Mouse (Mus musculus) monocyte, adult 5-6 weeks (primary cell): ENCODE results near the gene Klk1b4. TPM values are rescaled to one million over a fixed set of nuclear protein-coding genes. Genes with fewer than 3 reads are reported as not detected.
"Not testable (repeated sequence)": the region's sequence is repeated elsewhere in the genome, so short reads cannot be mapped to it uniquely, and the experiment has no call there.

ENCODE experiments used
- ATAC-seq: fragments of 153-309, 156-312 bp; replicated peaks from 2 replicates; pipeline ENCODE4 v1.8.0; 2017; ENCODE audit warnings: mild to moderate bottlenecking; ENCODE audit not compliant: low TSS enrichment, insufficient number of reproducible peaks, severe bottlenecking, poor library complexity, low FRiP score
- total RNA-seq: library from RNA; stranded (forward); fragments of 200-1000, 200-491, 200-594 nt; gene quantifications from 3 replicates; pipeline ENCODE4 v1.2.3, GENCODE M21; 2017

The Klk1b4 gene
- total RNA-seq, result not detected in 3 replicates

DNA sequence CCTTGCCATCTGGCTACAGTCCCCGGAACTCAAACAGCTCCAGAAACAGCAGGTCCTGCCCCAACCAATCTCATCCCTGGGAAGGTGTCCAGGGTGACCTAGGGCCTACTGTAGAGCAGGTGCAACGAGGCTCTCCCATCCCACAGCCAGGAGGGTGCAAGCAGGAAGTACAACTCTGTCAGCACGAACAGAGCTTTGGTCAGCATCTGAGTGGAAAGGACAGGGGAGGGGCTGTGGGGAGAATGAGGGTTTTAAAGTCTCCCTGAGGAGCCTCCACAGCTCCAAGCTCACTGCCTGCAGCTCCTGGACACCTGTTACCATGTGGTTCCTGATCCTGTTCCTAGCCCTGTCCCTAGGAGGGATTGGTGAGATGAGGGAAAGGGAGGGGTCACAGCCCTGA, at the start of gene Klk1b4:
TSS of gene Klk1b4 (plus strand) at position 301 of the 400 bp plus-strand sequence.
- ATAC-seq, result not testable (repeated sequence)

DNA sequence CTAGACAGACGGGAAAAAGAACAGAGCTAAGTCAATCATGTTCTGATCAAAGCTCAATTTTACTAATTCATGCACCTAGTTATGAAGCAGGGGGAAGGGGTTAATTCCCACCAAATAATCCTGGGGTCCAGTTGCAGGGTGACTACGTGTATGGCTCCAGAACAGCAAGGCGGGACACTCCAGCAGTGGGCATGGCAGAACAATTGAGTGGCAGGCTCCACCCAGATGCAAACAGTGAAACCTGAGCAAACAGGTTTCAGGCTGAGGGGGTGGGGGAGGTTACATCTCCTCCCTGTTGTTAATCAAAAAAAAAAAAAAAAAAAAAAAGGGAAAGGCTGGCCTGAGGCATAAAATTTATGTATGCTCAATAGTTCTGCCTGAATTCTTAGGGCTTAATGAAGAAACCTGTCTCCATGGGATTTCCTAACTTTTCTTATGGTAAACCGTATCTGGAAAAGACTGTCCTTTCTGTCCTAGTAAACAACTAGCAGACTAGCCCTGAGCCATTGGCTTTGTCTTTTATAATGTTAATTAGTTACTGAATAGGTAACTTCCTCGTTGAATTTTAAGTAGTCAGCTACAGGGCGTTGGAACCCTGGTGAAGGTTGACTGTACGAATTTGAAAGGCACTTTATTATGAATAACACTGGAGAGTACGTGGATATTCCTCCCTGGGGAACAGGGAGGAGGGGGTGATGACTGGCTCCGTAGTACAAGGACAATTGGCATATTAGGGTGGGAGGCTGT, 27.8 kb upstream of the Klk1b4 start:
- no peak for ATAC-seq

DNA sequence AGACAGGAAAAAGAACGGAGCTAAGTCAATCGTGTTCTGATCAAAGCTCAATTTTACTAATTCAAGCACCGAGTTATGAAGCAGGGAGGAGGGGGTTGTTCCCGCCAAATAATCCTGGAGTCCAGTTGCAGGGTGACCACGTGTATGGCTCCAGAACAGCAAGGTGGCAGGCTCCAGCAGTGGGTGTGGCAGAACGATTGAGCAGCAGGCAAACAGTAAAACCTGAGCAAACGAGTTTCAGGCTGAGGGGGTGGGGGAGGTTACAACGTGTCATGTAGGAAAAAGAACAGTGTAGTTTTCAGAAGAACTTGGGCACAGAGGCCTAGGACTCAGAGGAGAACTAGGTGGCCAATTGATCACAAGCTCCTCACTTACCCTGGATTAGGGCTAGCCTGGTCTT, 20.7 kb upstream of the Klk1b4 start:
- not testable (repeated sequence) for ATAC-seq

DNA sequence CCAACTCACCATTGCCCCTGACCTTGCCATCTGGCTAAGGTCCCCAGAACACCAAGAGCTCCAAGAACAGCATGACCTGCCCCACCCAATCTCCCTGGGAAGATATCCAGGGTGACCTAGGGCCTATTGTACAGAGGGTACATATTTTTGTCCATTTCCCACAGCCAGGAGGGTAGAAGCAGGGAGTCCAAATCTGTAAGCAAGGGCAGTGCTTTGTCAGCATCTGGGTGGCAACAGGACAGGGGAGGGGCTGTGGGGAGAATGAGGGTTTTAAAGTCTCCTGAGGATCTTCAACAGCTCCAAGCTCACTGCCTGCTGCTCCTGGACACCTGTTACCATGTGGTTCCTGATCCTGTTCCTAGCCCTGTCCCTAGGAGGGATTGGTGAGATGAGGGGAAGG, 19.3 kb upstream of the Klk1b4 start, which contains the start of gene Klk1b24:
TSS of gene Klk1b24 (plus strand) at position 301 of the 400 bp plus-strand sequence.
- ATAC-seq, result not testable (repeated sequence)

DNA sequence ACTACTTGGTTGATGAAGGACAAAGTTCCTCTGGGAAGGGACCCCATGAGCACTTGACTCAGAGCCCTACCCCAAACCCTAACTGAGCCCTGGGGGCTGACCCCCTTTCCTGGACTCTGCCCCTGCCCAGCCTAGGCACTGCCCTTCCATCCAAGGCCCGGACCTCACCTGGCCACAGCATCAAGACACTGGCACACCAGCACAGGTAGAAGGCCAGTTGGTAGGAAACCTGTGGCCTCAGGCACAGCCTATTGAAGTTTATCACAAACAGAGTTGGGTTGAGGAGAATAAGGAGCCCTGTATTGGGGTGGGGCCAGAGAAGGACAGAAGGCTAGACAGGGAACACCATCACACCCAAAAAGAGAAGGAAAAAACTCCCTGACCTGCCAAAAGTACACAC, 13.8 kb upstream of the Klk1b4 start:
- ATAC-seq, result not testable (repeated sequence)

DNA sequence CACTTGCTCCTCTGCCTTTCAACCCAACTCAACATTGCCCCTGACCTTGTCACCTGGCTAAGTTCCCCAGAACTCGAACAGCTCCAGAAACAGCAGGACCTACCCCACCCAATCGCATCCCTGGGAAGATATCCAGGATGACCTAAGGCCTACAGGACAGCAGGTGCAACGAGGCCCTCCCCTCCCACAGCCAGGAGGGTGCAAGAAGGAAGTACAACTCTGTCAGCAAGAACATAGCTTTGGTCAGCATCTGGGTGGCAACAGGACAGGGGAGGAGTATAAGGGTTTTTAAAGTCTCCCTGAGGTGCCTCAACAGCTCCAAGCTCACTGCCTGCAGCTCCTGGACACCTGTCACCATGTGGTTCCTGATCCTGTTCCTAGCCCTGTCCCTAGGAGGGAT, 9.3 kb upstream of the Klk1b4 start, which contains the start of gene Klk1b3:
TSS of gene Klk1b3 (plus strand) at position 301 of the 400 bp plus-strand sequence.
- no peak for ATAC-seq

DNA sequence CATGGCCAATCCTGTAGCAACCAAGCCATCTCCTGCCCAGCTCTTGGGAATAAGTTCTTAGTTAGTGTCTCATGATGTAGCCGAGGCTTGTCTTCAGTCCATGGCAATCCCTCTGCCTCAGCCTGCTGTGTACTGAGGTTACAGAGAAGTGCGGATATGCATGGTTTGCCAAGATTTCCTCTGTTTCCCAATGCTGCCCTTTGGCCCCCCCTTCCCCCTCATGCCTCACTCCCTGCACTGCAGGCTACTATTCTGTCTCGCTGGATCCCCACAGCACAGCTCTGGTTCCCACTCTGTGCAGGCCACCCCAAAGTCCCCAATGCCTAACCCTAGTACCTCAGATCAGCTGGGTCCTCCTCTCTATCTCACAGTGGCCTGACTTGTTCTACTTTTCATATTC, 1.1 kb downstream of the Klk1b4 start:
- no peak for ATAC-seq

DNA sequence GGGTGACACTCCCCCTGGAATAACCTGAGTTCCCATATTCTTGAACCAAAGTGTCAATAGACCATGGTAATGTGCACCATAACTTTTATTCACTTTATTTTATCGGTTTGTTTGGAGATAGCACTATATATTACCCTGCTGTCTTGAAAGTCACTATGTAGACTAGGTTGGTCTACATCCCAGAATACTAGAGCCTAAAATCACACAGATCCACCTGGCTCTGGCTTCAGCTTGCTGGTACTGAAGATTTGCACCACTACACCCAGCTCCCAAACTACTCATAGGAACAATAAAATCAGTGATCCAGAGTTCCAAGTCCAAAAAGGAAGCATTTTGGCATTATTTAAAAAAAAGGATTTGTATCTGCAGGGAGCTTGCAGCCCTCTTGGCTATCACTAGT, 8.4 kb downstream of the Klk1b4 start, which contains the start of gene Klk1b5:
TSS of gene Klk1b5 (plus strand) at position 301 of the 400 bp plus-strand sequence.
- ATAC-seq, result no peak

DNA sequence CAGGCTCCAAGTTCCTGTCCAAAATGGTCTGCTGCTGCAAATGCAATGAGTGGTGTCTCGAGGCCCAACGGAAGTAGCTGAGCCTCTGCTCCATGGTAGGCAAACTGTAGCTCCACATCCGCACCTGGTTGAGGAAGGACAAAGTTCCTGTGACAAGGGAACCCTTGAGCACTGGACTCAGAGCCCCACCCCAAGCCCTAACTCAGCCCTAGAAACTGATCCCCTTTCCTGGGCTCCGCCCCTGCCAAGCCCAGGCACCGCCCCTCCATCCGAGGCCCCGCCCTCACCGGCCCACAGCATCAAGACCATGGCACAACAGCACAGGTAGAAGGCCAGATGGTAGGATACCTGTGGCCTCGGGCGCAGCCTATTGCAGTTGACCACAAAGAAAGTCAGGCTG, 14.4 kb downstream of the Klk1b4 start:
- ATAC-seq, result not testable (repeated sequence)

DNA sequence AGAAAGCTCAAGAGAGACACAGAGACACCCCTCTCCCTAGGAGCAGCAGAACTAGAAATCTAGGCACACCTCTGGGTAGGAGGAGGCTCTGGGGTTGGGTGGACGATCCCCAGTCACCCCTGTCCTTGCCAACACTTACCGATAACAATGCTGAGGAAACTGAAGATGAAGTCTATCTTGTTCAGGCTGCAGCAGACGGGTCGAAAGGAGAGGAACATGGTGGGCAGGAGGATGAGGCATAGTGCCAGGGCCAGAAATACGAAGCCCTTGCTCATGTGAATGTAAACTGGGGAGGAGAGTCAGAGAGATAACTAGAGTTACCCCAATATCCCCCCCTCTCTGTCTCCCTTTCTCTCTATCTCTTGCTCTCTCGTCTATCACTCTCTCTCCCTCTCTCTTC, 15.1 kb downstream of the Klk1b4 start:
- not testable (repeated sequence) for ATAC-seq

DNA sequence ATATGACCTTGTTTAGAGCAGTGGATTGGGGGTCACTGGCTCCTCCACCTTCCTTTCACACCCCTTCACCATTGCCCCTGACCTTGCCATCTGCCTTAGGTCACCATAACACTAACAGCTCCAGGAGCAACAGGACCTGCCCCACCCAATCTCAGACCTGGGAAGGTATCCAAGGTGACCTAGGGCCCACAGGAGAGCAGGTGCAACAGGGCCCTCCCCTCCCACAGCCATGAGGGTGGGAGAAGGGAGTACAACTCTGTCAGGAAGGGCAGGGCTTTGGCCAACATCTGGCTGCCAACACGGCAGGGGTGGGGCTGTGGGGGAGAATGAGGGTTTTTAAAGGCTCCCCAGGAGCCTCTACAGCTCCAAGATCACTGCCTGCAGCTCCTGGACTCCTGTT, 17.8 kb downstream of the Klk1b4 start, which contains the start of gene Klk1:
TSS of gene Klk1 (plus strand) at position 285 of the 400 bp plus-strand sequence.
- no peak for ATAC-seq

DNA sequence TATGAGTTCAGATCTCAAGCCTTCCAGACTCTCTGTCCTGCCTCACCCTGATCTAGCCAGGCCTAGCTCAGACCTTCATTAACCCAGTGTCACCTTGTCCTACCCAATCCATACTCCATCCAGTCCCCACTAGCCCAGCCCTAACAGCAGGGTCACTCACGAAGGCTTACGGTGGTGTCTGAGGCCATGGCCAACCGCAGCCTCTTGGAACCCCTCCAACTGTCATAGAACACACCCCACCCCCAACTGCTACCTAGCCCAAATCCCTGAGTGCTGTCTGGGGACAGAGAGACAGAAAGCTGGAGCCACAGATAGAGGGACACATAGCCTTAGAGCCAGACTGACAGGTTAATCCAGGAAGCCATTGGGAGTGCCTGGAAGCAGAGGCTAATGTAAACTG, 28.7 kb downstream of the Klk1b4 start, which contains the start of gene Gm36864:
TSS of gene Gm36864 (plus strand) at position 269 of the 400 bp plus-strand sequence.
- ATAC-seq, result no peak

DNA sequence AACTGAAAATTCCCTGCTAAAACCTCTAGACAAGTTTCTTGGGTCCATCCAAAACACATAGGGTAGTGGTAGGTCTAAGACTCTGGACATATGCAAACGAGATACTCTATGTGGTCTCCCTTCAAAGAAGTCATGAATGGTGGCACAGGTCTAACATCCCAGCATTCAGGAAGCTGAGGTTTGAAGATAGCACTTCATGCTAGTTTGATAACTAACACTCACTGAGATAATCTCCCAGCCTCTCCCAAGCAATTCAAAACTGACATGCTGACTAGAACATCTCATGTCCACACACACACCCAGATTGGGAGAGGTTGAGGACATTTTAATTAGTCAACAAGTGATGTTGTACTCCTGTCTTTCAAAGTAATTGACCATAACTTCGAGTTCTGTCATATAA, 32.7 kb downstream of the Klk1b4 start:
- no peak for ATAC-seq

DNA sequence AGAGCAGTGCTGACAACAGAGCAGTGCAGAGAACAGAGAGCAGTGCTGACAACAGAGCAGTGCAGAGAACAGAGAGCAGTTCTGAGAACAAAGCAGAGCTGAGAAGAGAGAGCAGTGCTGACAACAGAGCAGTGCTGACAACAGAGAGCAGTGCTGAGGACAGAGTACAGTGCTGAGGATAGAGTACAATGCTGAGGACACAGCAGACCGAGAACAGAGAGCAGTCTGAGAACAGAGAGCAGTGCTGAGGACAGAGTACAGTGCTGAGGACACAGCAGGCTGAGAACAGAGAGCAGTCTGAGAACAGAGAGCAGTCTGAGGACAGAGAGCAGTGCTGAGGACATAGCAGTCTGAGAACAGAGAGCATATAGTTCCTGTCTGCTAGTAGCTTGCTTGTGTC, 33.5 kb downstream of the Klk1b4 start:
- no peak for ATAC-seq

DNA sequence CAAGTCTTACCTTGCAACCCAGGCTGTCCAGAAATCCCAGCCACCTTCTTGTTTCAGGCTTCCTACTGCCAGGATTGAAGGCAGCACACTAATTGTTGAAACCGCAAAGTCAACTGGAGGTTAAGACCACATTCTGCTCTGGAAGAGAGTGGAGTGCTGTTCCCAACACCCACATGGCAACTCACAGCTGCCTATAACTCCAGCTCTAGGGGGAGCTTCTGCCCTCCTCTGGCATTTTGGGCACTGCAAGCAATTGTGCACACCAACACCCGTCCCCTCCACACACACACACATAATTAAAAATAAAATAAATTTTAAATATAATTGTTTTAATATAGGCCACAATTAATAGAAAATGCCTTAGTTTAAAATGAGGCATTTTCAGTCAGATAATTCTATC, 33.9 kb downstream of the Klk1b4 start:
- ATAC-seq, result no peak

DNA sequence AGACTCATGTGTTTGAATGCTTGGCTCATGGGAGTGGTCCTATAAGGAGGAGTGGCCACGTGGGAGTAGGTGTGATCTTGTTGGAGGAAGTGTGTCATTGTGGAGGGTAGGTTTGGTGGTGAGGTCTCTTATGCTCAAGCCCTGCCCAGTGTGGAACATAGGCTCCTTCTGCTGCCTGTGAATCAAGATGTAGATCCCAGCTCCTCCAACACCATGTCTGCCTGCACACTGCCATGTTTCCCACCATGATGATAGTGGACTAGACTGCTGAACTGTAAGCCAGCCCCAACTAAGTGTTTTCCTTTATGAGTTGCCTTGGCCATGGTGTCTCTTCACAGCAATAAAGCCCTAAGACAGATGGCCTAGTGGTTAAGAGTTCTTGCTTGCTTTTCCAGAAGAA, 36.8 kb downstream of the Klk1b4 start:
- ATAC-seq, result no peak

DNA sequence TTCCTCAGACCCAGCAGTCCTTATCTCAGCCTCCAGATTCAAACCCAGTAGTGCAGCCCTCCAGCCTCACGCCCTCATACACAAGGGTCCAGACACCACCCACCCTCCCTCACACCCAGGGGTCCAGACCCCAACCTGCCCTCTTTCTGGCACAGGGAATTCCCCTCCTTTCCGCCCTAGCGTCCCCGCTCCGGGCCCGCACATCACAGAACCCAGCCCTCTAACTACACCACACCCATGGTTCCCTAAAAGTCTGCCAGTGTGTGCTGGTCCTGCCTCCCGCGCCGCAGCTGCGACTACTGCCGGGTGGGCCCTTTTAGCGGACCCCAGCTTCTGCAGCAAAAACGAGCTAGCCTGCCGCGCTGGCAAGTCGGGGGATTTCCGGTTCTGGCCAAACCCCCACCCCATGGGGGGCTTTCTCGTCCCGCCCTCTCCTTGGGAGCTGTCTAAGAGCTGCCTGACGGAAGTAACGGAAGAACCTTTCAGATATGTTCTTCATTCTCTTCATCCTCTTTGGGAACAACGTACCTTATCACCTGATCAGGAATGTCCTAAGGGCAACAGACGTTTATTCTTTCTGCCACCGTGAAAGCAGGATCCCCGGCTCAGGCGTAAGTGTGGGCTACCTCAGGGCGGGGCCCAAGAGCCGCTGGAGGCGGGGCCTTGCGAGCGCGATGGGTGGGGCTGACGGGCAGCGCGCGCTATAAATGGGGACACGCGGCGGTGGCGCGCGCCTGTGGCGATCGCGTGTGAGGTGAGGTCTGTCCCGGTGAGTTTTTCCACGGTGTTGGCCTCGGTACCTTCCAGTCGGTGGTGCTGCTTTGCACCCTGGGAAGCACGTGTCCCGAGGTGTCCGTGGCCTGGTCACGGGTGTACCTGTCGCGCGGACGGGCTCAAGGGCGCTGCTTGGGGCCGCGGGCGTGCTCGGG, 39.1 kb downstream of the Klk1b4 start, which contains the start of the genes 1700028J19Rik and 2410002F23Rik:
TSS of gene 1700028J19Rik (minus strand) at position 641 of the 929 bp plus-strand sequence.
TSS of gene 2410002F23Rik (plus strand) at position 668 of the 929 bp plus-strand sequence.
- peak; percentile 69 for ATAC-seq

DNA sequence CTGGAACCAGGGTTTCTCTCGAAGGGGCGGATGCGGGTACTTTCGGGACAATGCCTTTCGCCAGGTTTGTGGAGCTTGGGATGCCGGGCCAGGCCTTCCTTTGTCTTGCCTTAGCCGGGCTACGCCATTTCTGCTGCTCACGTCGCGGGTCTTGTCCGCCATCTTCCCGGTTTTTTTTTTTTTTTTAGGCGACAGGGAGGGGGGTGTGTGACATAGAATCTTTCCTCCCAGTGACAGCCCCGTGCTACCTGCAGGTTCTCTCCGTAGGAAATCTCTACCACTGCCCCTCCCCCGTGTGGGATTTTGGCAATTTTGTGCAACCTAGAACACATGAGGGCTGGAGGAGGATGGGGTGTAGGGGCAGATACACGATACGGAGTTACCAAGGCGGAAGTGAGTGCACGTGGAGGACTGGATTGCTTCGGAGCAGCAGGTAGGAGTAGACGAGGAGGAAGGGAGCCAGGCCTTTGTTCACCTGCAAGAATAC, 39.8 kb downstream of the Klk1b4 start:
- ATAC-seq, result 0 out of 2 replicates have a peak, but pooled peaks have one; percentile 5

DNA sequence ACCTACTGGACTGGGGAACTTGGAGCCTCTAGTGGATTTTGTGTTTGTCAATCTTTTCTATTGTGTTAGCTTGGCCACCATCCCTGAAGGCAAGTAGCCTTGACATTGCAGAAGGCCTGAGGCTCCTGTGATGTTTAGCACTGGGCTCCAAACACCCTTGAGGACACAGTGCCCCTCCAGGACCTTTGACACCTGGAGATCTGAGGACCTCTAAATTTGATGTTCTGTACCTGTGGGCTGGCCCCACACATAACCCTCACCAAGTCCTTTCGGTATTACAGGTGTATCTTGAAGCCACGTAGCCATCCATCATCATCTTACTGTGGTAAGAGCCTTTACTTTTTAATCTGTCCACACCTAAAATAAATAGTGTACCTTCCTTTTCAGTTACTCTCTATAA, 40.7 kb downstream of the Klk1b4 start:
- no peak for ATAC-seq
